Mouse (Mus musculus): ENCODE measurements around the gene Snrpd2.

Snrpd2 gene

GRCm38 (mm10) chr7:19149626-19150025 lies at the start of gene Snrpd2:
Snrpd2 (plus strand) TSS chr7:19149722.
- DNase-seq (ENCODE audit: low spot score in 2 of 2), result peak; percentile 92 to 98

GRCm38 (mm10) chr7:19100290-19100689 lies 49.2 kb upstream of the Snrpd2 start:
- no peak for DNase-seq (ENCODE audit: low spot score in 2 of 2)

GRCm38 (mm10) chr7:19103741-19104140 lies 45.8 kb upstream of the Snrpd2 start:
- DNase-seq (ENCODE audit: low spot score in 2 of 2), result no peak

- no peak for DNase-seq (ENCODE audit: low spot score in 2 of 2)
These were observed 45.0 kb upstream of the Snrpd2 start for GRCm38 (mm10) chr7:19104486-19104885.

GRCm38 (mm10) chr7:19107436-19107835 lies 42.1 kb upstream of the Snrpd2 start:
- no peak for DNase-seq (ENCODE audit: low spot score in 2 of 2)

GRCm38 (mm10) chr7:19109565-19109964 lies 40.0 kb upstream of the Snrpd2 start:
- no peak for DNase-seq (ENCODE audit: low spot score in 2 of 2)

- peak in 1 of 2 experiments; percentile 60 for DNase-seq (ENCODE audit: low spot score in 2 of 2)
These were observed 31.3 kb upstream of the Snrpd2 start, which contains the start of gene Gm4969 for GRCm38 (mm10) chr7:19118028-19118771. Gm4969 (minus strand) TSS chr7:19118368.

- no peak for DNase-seq (ENCODE audit: low spot score in 2 of 2)
These were observed 30.4 kb upstream of the Snrpd2 start for GRCm38 (mm10) chr7:19119083-19119482.

GRCm38 (mm10) chr7:19119631-19120429 lies 29.7 kb upstream of the Snrpd2 start, which contains the start of gene Fbxo46:
Fbxo46 (plus strand) TSS chr7:19119859.
- peak; percentile 89 for DNase-seq (ENCODE audit: low spot score in 2 of 2)

GRCm38 (mm10) chr7:19121686-19122085 lies 27.8 kb upstream of the Snrpd2 start:
- DNase-seq (ENCODE audit: low spot score in 2 of 2), result no peak

- DNase-seq (ENCODE audit: low spot score in 2 of 2), result no peak
These were observed 24.8 kb upstream of the Snrpd2 start for GRCm38 (mm10) chr7:19124713-19125112.

- no peak for DNase-seq (ENCODE audit: low spot score in 2 of 2)
These were observed 21.8 kb upstream of the Snrpd2 start for GRCm38 (mm10) chr7:19127744-19128143.

- no peak for DNase-seq (ENCODE audit: low spot score in 2 of 2)
These were observed 20.1 kb upstream of the Snrpd2 start for GRCm38 (mm10) chr7:19129396-19129795.

- DNase-seq (ENCODE audit: low spot score in 2 of 2), result no peak
These were observed 18.9 kb upstream of the Snrpd2 start for GRCm38 (mm10) chr7:19130657-19131056.

GRCm38 (mm10) chr7:19131324-19131848 lies 18.1 kb upstream of the Snrpd2 start:
- peak; percentile 98 to 99 for DNase-seq (ENCODE audit: low spot score in 2 of 2)

GRCm38 (mm10) chr7:19136168-19136567 lies 13.4 kb upstream of the Snrpd2 start:
- no peak for DNase-seq (ENCODE audit: low spot score in 2 of 2)

GRCm38 (mm10) chr7:19136673-19137334 lies 12.7 kb upstream of the Snrpd2 start:
- no peak for DNase-seq (ENCODE audit: low spot score in 2 of 2)

- peak in 1 of 2 experiments; percentile 71 for DNase-seq (ENCODE audit: low spot score in 2 of 2)
These were observed 12.1 kb upstream of the Snrpd2 start for GRCm38 (mm10) chr7:19137380-19137779.

GRCm38 (mm10) chr7:19146793-19147192 lies 2.7 kb upstream of the Snrpd2 start:
- no peak for DNase-seq (ENCODE audit: low spot score in 2 of 2)

GRCm38 (mm10) chr7:19147497-19148045 lies 2.0 kb upstream of the Snrpd2 start:
- DNase-seq (ENCODE audit: low spot score in 2 of 2), result no peak

- no peak for DNase-seq (ENCODE audit: low spot score in 2 of 2)
These were observed 1.2 kb upstream of the Snrpd2 start for GRCm38 (mm10) chr7:19148180-19148874.

Data from urinary bladder, postnatal 4 days (tissue).